Mouse (Mus musculus) thymus, postnatal 14 days (tissue): ENCODE measurements at regions not wholly inside any gene's neighbourhood (a gene's known extent, or its start where the extent isn't known, plus 50 kb on each side); places are given as distances from the start of the nearest gene placed in this dataset.

Source experiments
- DNase-seq: peaks from one replicate; pipeline ENCODE4 v3.0.0; 2021

GRCm38 (mm10) chr15:7574811-7575210 is 176.6 kb upstream of the Egflam start:
- no peak for DNase-seq

- no peak for DNase-seq
These were observed 180.2 kb upstream of the Egflam start for GRCm38 (mm10) chr15:7578439-7578838.

GRCm38 (mm10) chr15:7587210-7587609 is 189.0 kb upstream of the Egflam start:
- no peak for DNase-seq

GRCm38 (mm10) chr15:7591486-7591885 is 193.3 kb upstream of the Egflam start:
- no peak for DNase-seq

- no peak for DNase-seq
These were observed 199.1 kb upstream of the Egflam start for GRCm38 (mm10) chr15:7597335-7597734.

GRCm38 (mm10) chr15:7597805-7598204 is 199.6 kb upstream of the Egflam start:
- DNase-seq, result no peak

- DNase-seq, result no peak
These were observed 203.3 kb upstream of the Egflam start for GRCm38 (mm10) chr15:7601540-7601939.

GRCm38 (mm10) chr15:7604847-7605246 is 205.8 kb upstream of the Gdnf start:
- no peak for DNase-seq

- DNase-seq, result no peak
These were observed 192.7 kb upstream of the Gdnf start for GRCm38 (mm10) chr15:7617954-7618353.

GRCm38 (mm10) chr15:7623026-7623425 is 187.6 kb upstream of the Gdnf start:
- DNase-seq, result no peak

- DNase-seq, result no peak
These were observed 185.8 kb upstream of the Gdnf start for GRCm38 (mm10) chr15:7624689-7625472.

- DNase-seq, result no peak
These were observed 180.8 kb upstream of the Gdnf start for GRCm38 (mm10) chr15:7629826-7630225.

- DNase-seq, result no peak
These were observed 175.4 kb upstream of the Gdnf start for GRCm38 (mm10) chr15:7635234-7635633.

- DNase-seq, result no peak
These were observed 171.2 kb upstream of the Gdnf start for GRCm38 (mm10) chr15:7639444-7639843.

- no peak for DNase-seq
These were observed 168.6 kb upstream of the Gdnf start for GRCm38 (mm10) chr15:7642075-7642474.

- no peak for DNase-seq
These were observed 159.9 kb upstream of the Gdnf start for GRCm38 (mm10) chr15:7650705-7651104.

- DNase-seq, result no peak
These were observed 146.8 kb upstream of the Gdnf start for GRCm38 (mm10) chr15:7663888-7664287.

- no peak for DNase-seq
These were observed 141.0 kb upstream of the Gdnf start for GRCm38 (mm10) chr15:7669631-7670030.

- DNase-seq, result no peak
These were observed 133.7 kb upstream of the Gdnf start for GRCm38 (mm10) chr15:7676970-7677369.

- no peak for DNase-seq
These were observed 131.9 kb upstream of the Gdnf start for GRCm38 (mm10) chr15:7678711-7679110.

- DNase-seq, result no peak
These were observed 129.6 kb upstream of the Gdnf start for GRCm38 (mm10) chr15:7681011-7681410.

- DNase-seq, result no peak
These were observed 127.2 kb upstream of the Gdnf start for GRCm38 (mm10) chr15:7683235-7683974.

GRCm38 (mm10) chr15:7691251-7691650 is 119.4 kb upstream of the Gdnf start:
- DNase-seq, result no peak

GRCm38 (mm10) chr15:7692096-7692495 is 118.5 kb upstream of the Gdnf start:
- DNase-seq, result no peak
